Mouse (Mus musculus): ENCODE data around the gene Irf1.

Gene Irf1

GRCm38 (mm10) chr11:53778455-53778854 is 8.6 kb downstream of the Irf1 start:
- in situ Hi-C loops (cut with MboI; ENCODE audit: unreplicated experiment in 2 of 2), result loop anchor here in 1 of 2 experiments (25.0 kb wide), 1 partner anchor 984 kb away; no protein-coding TSS in a partner anchor

DNA sequence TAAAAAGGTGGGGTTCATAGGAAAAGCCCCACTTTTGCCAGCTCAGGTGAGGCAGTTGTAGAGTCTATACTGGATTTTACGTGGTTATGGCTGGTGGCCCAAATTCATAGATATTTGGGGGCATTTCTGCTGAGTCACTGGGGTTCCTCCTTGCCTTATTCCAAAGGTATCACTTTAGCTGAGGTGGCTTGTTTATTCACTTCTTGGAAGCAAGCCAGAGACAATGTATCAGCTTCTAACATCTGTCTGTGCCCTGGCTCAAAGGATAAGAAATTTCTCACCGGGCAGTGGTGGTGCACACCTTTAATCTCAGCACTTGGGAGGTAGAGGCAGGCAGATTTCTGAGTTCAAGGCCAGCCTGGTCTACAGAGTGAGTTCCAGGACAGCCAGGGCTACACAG is 10.0 kb downstream of the Irf1 start:
- in situ Hi-C loops (cut with MboI; ENCODE audit: unreplicated experiment in 2 of 2), result loop anchor here in 1 of 2 experiments (25.0 kb wide), 1 partner anchor 982 kb away; no protein-coding TSS in a partner anchor

DNA sequence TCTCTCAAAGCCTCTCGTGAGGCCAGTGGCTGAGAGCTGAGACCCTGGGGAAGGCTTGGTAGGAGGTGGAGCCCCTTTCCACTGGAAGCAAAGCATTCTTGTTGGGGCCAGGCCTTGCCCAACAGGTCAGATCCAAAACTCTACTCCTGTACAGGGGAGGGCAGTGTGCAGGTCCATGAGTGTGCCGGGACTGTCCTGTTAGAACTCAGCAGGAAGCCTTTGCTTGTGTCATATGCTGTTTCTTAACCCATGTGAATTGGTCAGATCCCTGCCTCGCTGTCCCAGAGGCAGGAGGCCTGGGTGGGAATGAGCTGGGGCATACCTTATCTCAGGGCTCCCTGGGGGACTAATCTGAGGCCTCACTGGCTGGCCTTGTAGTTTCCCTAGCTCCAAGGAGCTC is 10.4 kb downstream of the Irf1 start:
- in situ Hi-C loops (cut with MboI; ENCODE audit: unreplicated experiment in 2 of 2), result loop anchor here in 1 of 2 experiments (25.0 kb wide), 1 partner anchor 982 kb away; no protein-coding TSS in a partner anchor

DNA sequence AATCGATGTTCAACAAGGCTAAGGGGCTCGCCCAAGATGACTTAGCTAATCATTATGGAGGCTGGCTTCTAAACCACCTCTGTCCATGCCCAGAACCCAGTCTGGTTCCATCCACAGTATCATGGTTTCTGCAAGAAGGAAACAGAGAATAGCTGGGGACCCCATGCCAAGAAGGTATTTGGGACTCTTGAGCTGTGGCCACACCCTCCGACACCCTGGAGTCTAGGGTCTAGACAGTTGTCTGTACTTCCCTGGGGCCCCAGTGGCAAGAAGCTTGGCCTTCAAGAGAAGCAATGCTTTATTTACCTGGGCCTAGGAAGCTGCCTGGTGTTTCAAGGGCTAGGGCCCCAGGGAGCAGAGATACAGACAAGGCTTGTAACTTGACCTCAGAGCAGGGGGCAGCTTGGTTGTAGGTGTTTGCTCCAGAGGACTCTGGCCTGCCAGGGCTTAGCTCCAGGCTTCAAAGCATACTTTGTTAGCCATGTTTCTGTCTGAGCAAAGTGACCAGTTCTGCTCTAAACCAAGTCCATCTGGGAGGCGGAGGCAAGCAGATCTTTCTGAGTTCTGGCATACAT is 11.5 kb downstream of the Irf1 start:
- in situ Hi-C loops (cut with MboI; ENCODE audit: unreplicated experiment in 2 of 2), result loop anchor here in 1 of 2 experiments (25.0 kb wide), 1 partner anchor 981 kb away; no protein-coding TSS in a partner anchor

GRCm38 (mm10) chr11:53781964-53782363 is 12.2 kb downstream of the Irf1 start:
- in situ Hi-C loops (cut with MboI; ENCODE audit: unreplicated experiment in 2 of 2), result loop anchor here in 1 of 2 experiments (25.0 kb wide), 1 partner anchor 980 kb away; no protein-coding TSS in a partner anchor

DNA sequence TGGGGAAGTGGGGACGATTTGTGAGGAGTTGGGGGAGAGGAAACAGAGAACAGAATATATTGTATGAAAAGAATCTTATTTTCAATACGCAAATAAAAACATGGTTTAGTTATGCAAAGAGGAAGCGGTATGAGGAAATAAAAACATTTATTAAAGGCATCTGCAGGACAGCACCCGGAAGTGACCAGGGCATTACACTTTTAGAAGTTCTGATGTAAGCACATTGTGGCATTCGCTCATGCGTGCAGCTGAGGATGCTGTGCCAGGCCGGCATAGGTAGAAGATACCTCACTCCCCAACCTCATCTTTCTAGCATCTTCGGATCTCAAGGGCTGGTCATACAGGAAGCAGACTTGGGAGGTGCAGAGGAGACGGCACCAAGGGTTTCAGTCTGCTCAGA is 13.5 kb downstream of the Irf1 start:
- in situ Hi-C loops (cut with MboI; ENCODE audit: unreplicated experiment in 2 of 2), result loop anchor here in 1 of 2 experiments (25.0 kb wide), 1 partner anchor 979 kb away; no protein-coding TSS in a partner anchor

GRCm38 (mm10) chr11:53785311-53785936 is 15.6 kb downstream of the Irf1 start:
- in situ Hi-C loops (cut with MboI; ENCODE audit: unreplicated experiment in 2 of 2), result loop anchor here in 1 of 2 experiments (25.0 kb wide), 1 partner anchor 977 kb away; no protein-coding TSS in a partner anchor

DNA sequence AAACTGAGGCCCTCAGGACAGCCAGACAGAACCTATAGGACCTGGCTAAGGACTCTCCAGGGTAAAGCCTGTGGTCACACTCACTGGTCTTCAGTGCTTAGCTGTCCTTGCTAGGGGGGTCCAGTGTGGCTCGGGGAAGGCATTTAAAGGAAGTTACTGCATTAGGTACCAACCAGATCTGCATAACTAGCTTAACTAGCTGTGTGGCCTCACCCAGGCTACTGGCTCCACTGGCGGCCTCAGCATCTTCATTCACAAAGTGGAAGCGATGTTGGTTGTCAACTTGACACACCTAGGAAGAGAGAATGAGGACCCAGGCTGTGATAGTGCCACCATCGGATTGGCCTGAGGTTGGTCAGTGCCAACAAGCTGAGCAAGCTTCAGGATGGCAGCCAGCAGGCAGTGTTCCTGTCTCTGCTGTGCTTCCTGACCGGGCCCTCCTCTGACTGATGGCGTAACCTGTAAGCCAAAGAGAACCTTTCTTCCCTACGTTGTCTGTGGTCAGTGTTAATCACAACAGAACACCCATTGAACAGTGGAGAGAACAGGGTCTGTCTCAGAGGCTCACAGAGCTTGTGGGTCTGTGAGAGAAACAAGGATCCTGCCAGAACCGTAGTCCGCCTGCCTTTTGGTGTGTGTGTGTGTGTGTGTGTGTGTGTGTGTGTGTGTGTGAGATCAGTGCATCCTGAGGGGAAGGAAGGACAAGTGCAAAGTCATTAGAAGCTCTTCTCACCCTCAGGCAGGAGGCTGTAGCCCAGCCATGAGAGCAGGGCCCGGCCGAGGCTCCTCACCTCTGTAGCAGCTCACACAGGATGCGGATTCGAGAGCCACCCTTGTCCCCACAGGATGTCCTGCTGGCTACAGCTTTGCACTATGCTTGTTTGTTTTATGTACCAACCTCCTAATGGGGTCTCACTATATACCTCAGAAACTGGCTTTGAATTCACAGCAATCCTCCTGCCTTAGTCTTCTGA is 16.5 kb downstream of the Irf1 start:
- in situ Hi-C loops (cut with MboI; ENCODE audit: unreplicated experiment in 2 of 2), result loop anchor here in 1 of 2 experiments (25.0 kb wide), 1 partner anchor 976 kb away; no protein-coding TSS in a partner anchor

DNA sequence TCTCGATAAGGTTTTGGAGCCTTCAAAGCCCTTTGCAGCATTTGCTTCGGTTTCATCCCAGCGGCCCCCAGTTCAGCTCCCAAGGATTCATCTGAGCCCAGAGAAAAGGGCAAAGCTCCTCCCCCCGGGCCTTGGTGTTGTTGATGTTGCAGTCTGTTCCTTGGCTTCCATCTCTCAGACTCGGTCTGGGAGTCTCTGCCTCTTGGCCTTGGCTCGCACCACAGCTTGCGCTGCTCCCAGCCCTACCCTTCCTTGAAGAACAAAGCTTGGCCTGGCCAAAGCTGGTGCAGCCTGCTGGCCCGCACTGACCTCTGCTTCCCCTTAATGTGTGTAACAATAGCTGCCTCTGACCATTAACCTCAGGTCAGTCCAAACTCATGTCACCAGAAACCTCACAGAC is 18.4 kb downstream of the Irf1 start:
- in situ Hi-C loops (cut with MboI; ENCODE audit: unreplicated experiment in 2 of 2), result loop anchor here in 1 of 2 experiments (25.0 kb wide), 1 partner anchor 974 kb away; no protein-coding TSS in a partner anchor

DNA sequence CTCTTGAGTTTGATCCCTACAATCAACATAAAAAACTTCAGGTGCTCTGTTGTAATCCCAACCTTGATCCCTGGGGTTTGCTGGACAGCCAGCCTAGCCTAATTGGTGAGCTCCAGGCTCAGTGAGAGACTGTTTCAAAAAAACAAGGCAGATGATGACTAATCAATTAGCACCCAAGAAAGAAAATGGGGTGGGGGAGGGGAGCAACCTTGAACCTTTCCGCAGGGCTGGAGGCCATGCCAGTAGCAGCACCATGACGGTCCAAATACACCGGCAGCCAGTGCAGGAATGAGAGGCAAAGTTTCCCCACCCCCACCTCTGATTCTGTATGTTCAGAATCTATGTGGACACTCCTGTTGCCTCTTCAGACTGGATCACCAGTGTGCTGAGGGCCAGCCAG is 19.5 kb downstream of the Irf1 start:
- in situ Hi-C loops (cut with MboI; ENCODE audit: unreplicated experiment in 2 of 2), result loop anchor here in 1 of 2 experiments (25.0 kb wide), 1 partner anchor 973 kb away; no protein-coding TSS in a partner anchor

DNA sequence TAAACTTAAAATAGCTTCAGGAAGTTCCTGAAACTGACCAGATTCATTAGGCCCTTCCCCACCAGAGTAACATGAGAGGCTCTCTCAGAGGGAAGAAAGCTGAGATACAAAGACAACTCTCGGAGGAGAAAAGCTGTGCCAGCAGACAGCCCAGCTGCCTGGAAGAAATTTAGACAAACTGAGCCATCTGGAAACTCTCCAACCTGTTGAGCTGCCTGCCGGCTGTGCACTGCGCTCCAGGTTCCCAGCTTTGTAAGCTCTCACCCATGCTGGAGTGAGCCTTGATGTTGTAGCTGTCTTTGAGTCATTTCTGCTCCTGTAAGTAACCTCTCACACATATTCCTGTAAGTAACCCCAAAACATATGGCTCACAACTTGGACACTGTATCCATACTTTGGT is 23.2 kb downstream of the Irf1 start:
- in situ Hi-C loops (cut with MboI; ENCODE audit: unreplicated experiment in 2 of 2), result loop anchor here in 1 of 2 experiments (25.0 kb wide), 1 partner anchor 969 kb away; no protein-coding TSS in a partner anchor

DNA sequence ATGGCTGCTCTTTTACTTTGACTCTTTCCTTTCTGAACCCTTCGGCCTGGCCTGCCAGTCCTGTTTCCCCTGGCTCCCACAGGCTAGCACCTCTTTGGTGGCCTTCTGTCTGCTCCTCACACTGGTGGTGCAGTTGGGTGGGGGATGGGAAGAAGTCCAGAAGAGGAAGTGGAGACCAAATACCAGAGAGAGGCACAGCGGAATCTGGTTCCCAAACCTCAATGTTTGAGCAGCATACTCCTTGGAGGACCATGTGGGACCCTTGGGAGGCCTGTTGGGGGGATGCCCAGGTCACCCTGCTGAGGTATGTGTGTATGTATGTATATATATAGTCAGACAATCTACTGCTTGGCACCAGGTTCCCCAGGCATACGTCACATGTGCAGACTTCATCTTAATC is 24.2 kb downstream of the Irf1 start:
- in situ Hi-C loops (cut with MboI; ENCODE audit: unreplicated experiment in 2 of 2), result loop anchor here in 1 of 2 experiments (25.0 kb wide), 1 partner anchor 968 kb away; no protein-coding TSS in a partner anchor

DNA sequence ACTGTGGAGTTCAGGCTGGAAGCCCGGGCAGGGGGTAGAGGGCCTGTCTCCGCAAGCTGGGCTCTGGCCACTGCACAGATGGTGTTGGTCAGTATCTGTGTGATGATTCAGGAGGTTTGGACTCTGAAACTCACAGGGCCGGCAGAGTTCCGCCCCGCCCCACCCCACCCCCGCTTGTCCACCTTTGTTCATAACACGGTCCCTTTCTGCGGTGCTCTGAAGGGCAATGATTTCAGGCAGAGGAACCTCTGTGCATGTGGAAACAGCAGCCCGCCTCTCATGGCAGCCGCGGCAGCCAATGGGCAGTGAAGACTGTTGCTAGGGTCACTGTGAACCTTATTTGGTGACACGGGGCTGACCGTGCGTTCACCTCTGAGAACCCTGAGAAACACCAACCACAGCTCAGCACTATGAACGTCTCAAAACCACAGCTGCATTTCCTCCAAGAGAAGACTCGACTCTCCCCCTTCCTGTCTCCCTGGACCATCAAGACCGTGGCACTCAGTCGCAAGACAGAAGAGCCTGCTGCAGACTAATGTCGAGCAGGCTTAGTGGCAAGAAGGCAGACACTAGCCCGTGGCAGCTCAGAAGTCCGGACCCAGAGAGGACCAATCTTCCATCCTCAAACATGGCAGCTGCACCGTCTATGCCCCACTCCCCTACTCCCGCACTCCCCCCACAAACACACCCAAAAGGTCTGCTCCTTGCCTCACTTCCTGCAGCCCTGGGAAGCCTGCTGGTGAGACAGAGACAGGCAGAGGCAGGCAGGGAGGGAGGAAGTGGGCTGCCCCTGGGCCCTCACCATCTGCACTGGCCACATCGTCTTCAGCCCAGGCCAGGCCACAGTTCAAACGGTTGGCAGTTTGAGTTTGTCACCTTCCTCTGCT is 25.1 kb downstream of the Irf1 start:
- in situ Hi-C loops (cut with MboI; ENCODE audit: unreplicated experiment in 2 of 2), result loop anchor here (5.0 to 25.0 kb wide), 2 partner anchors 33 to 967 kb away; no protein-coding TSS in a partner anchor

- in situ Hi-C loops (cut with MboI; ENCODE audit: unreplicated experiment in 2 of 2), result loop anchor here (5.0 to 25.0 kb wide), 2 partner anchors 34 to 966 kb away; no protein-coding TSS in a partner anchor
Observed at GRCm38 (mm10) chr11:53795813-53796212, 26.0 kb downstream of the Irf1 start.

- in situ Hi-C loops (cut with MboI; ENCODE audit: unreplicated experiment in 2 of 2), result loop anchor here (5.0 to 25.0 kb wide), 2 partner anchors 34 to 966 kb away; no protein-coding TSS in a partner anchor
Observed at GRCm38 (mm10) chr11:53796409-53797151, 26.8 kb downstream of the Irf1 start.

DNA sequence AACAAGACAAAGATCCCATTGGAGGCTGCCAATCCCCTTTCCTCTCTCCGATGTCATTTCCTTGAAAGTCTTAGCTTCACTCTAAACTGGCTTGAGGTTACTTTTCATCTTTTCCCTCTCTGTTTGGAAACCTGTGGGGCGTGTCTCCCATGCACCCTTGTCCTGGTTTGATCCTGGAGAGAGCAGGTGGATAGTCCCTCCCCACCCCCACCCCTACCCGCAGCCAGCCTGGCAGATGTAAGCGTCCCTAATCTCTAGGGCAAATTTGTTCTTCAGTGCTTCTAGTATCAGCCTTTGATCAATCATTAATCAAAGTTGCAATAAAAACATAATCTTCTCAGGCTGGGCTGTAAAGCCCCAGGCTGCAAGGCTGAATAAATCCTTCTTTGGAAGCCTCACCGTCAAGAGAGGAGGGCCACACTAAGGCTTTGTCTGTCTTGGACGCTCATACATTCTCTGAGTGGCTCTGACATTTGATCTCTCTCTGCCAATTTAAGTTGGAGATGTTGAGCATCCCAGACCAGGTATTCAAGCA is 27.6 kb downstream of the Irf1 start:
- in situ Hi-C loops (cut with MboI; ENCODE audit: unreplicated experiment in 2 of 2), result loop anchor here (5.0 to 25.0 kb wide), 2 partner anchors 35 to 965 kb away; no protein-coding TSS in a partner anchor

GRCm38 (mm10) chr11:53798041-53798711 is 28.4 kb downstream of the Irf1 start:
- in situ Hi-C loops (cut with MboI; ENCODE audit: unreplicated experiment in 2 of 2), result loop anchor here (5.0 to 25.0 kb wide), 2 partner anchors 36 to 964 kb away; no protein-coding TSS in a partner anchor

Measured in v-Abl transformed pro-B cells (cell line).